Mouse (Mus musculus) brain, embryonic 14.5 days (tissue): ENCODE data around the gene Atoh1.

ENCODE experiments used
- CTCF ChIP-seq: fragments of 200-500 bp; IDR thresholded peaks from 2 replicates; pipeline ENCODE4 v1.5.1; 2012; ENCODE audit warnings: inconsistent platforms, mild to moderate bottlenecking, moderate library complexity, borderline replicate concordance; ENCODE audit not compliant: insufficient read depth, insufficient read length; ENCODE audit errors: extremely low read depth
- POLR2A ChIP-seq: fragments of 200-500 bp; IDR thresholded peaks from 2 replicates; pipeline ENCODE4 v1.6.1; 2012; ENCODE audit warnings: mild to moderate bottlenecking, inconsistent platforms, borderline replicate concordance; ENCODE audit not compliant: poor library complexity, insufficient read depth, insufficient read length, severe bottlenecking; ENCODE audit errors: extremely low read depth

GRCm38 (mm10) chr6:64694688-64695087 is 34.2 kb upstream of the Atoh1 start:
- TF ChIP-seq POLR2A (no peak), CTCF (no peak)
